Mouse (Mus musculus) liver, adult (tissue): ENCODE data around the gene Phb2.

ENCODE experiments used
- GATA4 ChIP-seq: IDR thresholded peaks from 2 replicates; pipeline ENCODE4 v1.6.1; 2014; ENCODE audit warnings: mild to moderate bottlenecking, low read length; ENCODE audit not compliant: insufficient replicate concordance

Phb2 gene

DNA sequence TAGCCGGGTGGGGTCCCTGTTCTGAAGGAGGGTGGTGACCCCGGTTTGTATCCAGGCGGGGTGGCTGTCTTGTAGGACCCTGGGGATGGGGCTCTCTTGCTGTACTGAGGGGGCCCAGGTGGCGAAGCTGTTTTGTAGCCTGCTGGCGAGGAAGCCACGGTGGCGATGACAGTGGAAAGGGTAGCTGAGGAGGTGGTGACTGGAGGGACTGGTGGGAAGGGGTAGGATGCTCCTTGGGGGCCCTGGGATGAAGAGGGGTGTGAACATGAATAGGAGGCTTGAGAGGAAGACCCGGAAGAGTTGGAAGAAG lies 34.1 kb downstream of the Phb2 start:
- no peak for TF ChIP-seq GATA4

DNA sequence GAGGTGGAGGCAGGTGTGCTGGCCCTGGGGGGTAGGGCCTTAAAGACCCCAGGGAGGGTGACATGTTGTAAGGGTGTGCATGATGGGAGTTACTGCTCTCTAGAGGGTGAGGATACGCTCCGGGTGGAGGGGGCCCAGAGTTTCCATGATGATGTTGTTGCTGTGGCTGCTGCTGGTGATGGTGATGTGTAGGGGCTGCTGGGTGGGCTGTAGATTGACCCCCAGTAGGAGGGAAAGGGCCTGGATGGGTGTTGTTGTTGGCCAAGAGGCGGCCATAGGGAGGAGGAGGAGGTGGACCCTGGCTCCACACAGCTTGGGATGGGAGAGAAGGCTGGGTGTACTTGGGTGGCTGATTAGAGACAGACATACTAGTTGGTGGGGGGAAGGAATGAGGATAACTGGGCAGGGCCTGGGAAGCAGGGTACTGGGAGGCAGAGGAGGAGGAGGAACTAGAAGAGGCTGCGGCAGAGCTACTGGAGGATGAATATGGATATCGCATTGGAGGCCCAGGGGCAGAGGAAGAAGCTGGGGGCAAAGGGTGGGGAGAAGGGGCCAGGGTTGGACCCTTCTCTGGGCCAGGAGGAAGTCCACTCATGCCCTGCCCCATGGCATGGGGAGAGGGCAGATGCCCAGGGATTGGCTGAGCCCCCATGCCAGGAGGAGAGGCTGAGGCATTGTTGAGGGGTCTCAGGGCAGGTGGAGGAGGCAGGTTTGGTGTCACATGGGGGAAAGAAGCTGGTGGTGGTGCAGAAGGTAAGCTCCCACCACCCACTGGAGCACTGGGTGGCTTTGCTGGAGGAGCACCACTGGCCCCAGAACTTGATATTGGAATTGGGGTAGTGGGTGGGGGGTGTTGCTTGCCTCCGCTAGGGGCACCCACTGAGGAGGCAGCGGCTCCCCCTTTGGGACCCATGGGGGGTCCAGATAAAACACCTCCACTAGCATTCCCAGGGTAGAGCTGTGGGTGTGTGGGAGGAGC lies 34.8 kb downstream of the Phb2 start:
- TF ChIP-seq GATA4, result no peak

DNA sequence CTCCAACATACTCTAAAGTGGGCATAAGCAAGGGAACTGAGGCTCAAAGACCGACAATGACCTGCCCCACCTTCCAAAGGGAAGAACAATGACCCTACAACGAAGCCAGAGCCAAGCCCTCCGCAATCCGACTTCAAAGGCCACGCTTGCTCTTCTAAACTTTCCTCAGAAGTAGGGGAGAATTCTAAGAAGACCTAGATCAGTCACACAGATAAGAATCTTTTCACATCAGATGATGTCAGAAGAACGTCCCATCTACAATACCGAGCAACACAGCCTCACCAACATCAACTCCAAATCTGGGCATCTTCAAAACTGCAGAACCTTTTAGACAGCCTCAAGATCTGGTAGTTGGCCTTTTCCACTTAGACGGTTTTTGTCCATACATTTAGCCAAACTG lies 38.3 kb downstream of the Phb2 start:
- no peak for TF ChIP-seq GATA4

DNA sequence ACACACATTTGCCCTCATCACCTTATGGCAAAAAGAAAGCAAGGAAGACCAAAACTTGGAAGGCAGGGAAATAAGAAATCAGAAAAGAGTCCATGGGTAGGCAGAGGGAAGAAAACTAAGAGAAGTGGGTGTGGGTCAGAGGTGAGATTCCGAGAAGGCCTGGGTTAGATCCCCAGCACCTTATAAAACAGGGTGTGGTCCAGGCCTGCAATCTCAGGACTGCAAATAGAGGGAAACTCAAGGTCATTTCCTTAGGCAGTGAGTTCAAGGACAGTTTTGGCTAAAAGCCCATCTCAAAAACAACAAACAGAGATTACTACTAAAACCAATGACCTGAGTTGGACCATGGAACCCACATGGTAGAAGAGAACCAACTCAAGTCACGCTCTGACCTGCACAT lies 41.7 kb downstream of the Phb2 start:
- TF ChIP-seq GATA4, result no peak; the same call in 1 of the 2 replicates

DNA sequence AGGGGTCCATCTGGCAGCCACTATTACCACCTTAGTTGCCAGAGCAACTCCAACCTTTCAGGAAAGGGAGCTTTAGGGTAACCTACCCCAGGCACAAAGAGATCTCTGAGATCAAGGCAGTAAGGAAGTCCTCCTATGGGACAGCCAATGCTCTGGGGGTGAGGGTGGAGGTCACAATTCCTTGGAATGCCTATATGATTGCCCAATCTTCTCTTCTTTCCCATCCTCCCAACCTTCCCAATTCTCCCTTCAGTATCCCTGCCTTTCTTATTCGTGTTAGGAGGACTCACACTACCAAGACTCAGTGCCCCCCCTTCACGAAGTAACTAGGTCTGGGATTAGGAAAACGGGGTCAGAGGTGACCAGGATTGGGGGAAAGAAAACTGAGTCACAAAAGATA lies 43.2 kb downstream of the Phb2 start:
- no peak for TF ChIP-seq GATA4

DNA sequence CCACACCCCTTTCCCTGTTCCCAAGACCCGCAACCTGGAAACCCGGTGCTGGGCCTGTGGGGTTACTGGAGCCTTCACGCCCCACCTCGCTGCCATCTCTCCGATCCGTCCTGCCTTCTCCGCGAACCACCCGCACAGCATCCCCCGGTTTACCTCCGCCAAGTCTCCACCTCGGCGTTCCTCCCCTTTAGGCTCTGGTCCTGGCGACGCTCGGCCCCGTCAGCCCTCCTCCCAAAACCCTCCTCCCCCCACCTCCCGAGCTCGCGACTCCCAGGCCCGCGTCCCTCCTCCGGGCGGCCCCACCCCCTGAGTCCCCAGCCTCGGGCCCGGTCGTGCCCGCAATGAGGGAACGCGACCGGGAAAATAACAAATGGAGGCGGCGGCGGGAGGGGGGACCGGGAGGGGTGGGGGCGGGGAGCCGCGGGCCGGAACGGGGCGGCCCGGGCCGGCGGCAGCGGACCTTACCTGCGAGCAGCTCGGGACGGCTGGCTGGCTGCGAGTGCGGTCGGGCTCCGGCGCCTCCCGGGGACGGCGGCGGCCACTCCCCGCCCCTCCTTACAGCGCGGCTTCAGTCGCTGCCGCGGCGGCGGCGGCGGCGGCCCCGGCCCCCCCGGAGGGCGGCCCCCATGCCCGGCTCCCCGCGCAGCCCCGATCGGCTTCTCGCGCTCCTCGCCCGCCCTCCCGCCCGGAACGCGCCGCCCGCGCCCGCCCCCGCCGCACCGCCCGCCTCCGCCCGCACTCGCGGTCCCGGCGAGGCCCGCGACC lies 43.9 kb downstream of the Phb2 start, which contains the start of the genes Gm45234 and Atn1:
TSS of gene Gm45234 (minus strand) at position 191 of the 765 bp plus-strand sequence.
TSS of gene Atn1 (minus strand) at position 694 of the 765 bp plus-strand sequence.
- no peak for TF ChIP-seq GATA4

DNA sequence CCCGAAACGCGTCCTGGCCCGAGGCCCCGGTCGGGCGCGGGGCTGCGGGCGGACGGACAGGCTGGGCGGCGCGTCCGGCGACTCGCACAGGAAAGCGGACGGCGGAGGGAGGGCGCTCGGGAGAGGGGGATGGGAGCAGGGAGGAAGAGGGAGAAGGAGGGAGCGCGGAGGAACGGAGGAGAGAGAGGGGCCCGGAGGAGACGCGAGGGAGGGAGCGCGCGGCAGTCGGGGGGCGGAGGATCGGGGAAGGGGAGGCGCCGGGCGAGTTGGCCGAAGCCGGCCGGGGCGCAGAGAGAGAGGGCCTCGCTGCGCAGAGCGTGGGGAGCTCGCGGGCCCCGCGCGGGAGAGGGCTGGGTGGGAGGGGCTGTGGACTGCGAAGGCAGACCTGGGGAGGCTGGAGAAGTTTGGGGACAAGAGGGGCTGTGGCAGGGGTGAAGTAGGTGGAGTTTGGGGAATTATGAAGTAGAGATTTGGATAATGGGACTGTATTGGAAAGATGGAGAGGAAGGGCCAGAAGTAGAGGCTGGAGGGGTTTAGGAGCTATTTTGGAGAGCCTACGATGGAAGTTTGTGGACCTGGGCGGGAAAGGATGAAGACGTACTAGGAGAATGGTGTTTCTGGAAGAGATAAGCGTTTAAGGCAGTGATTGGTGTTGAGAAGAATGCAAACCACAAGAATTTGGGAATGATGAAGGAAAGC lies 44.7 kb downstream of the Phb2 start:
- no peak for TF ChIP-seq GATA4

DNA sequence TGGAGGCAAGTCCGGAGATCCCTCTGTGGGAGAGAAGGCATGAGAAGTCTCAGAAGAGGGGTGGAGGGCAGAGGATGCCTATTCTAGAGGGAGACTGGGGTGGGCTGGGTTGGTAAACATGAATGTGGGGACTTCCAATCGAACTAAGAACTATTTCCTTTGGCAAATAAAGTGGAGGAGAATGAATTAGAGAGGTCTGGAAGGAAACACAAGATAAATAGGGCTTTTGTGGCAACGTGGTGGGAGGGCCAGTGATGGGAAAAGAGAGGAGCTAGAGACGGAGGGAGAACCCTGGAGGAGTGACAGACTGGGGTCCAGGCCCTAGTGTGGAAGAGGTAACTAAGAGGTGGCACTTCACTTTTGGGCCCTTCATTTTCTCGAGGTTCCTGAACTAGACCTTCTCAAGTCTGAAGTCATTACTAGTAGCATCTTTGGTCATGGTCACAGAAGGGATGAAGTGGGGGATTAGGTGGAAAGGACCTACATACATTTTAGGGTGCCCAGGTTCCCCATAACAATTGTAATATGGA lies 45.3 kb downstream of the Phb2 start:
- TF ChIP-seq GATA4, result no peak

DNA sequence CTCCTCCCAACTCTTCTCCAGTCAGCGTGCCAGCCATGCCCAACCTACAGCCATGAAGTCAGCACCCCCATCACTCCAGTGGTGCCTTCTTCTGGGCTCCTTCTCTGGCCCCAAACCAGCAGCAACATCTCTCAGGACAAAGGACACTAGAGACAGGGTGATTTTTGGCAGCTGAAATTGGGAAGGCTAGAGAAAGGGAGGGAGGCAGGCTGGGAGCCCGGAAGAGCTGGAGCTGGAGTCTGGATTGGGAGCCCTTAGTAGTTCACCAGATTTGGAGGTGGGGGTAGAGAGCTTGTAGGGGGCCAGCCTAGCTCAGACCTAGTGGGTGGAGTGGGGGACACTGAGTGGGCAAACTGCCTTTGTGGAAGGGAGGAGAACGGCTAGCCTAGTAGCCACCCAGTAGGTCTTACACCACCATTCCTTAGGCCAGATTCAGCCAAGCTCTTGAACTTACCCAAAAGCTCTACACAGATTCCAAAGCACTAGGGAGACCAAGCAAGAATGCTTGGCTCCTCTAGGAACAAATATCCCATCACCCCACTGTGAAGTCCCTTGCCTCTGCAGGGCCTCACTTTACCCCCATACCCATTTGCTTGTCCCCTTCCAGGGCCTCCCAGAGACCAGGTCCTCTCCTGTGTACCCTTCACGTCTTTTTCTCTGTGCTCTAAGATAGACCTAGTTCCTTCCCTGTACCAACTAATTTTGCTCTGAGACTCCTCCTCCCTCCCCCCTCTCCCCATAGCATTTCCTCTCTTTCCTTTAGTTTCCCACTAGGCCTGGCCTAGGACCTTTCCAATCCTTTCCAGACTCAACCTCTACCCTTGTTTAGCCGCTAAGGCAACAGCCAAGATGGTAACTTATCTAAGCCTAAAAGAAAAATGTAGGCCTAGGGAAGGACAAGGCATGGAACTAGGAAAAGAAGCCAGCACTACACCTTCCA lies 46.0 kb downstream of the Phb2 start:
- no peak for TF ChIP-seq GATA4

DNA sequence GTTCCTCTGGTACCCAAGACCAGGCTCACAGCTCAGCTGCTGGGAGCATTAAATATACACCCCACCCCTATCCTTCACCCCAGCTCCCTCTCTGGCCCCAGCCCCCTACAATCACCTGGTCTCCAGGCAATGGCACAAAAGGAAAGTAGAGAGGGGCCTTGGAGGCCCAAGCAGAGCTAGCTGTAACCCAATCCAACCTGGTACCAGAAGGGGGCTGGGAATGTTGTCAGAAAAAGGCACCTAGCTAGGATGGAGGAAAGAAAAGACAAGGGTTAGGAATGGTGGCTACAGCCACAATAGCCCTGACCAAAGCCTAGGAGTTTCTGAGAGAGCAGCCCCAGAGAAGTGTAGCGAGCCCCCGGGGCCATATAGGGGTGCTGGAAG lies 46.7 kb downstream of the Phb2 start:
- no peak for TF ChIP-seq GATA4

DNA sequence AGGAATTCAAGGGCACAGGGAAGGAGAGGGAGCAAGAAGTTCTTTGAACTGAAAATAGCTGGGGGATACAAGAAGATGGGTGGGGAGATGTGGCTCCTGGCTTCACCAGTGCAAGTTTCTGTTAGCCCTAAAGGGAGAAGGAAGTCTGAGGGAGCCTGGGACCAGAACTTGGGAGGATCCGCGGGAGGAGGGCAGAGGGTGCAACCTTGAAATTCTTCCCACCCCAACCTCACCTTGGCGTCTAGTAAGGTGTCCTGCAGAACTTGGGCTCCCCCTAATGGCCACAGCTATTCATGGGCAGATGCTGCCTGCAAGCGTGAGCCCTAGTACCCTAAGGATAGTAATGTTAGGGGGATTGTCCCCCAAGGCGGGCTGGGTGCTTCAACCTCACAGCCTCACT lies 47.1 kb downstream of the Phb2 start:
- TF ChIP-seq GATA4, result no peak

DNA sequence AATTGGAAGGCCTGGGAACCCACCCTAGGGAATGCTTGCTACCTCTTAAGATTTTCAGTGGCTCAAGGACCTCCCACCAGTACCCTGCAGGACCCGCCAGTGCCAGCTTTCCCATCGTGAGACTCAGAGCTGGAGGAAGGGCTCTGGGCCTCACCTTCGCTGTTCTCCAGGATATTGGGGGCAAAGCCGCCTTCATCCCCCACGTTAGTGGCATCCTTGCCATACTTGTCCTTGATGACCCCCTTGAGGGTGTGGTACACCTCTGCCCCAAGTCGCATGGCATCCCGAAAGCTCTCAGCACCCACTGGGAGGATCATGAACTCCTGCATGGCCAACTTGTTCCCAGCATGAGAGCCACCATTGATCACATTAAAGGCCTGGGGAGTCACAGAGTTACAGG lies 53.8 kb downstream of the Phb2 start:
- no peak for TF ChIP-seq GATA4
